Mouse (Mus musculus): ENCODE data around the gene Clec12b.

GRCm38 (mm10) chr6:129351091-129351490 is 34.6 kb downstream of the Clec12b start:
- TF ChIP-seq SRF (IDR thresholded peaks at IDR 0.05; ENCODE audit: control insufficient read depth, insufficient read length, low read depth) (no peak), MAX (IDR thresholded peaks at IDR 0.05; ENCODE audit: low read depth) (no peak), POLR2A (IDR thresholded peaks at IDR 0.05; ENCODE audit: insufficient read length, low read depth) (no peak), USF1 (IDR thresholded peaks at IDR 0.05; ENCODE audit: low read depth) (no peak), MYOD1 (IDR thresholded peaks at IDR 0.05; ENCODE audit: control insufficient read depth in 1 of 3, insufficient read length in 2 of 3, low read depth in 2 of 3) (no peak), E2F4 (IDR thresholded peaks at IDR 0.05; ENCODE audit: insufficient read depth) (no peak)
